Mouse (Mus musculus) C2C12 (cell line): ENCODE measurements around the gene Akr1c6.

Source experiments
- CEBPB ChIP-seq: IDR thresholded peaks from one replicate; pipeline ENCODE4 v1.6.1; 2011; ENCODE audit warnings: low read depth, mild to moderate bottlenecking, control low read depth, moderate library complexity
- CTCF ChIP-seq: IDR thresholded peaks from one replicate; pipeline ENCODE4 v1.5.1; 2011; ENCODE audit not compliant: control insufficient read depth, insufficient read depth, insufficient read length
- MYOG ChIP-seq: IDR thresholded peaks from one replicate; pipeline ENCODE4 v1.6.1; 2011; ENCODE audit not compliant: control insufficient read depth, insufficient read length; ENCODE audit errors: extremely low read depth
- USF1 ChIP-seq: IDR thresholded peaks from one replicate; pipeline ENCODE4 v1.6.1; 2011; ENCODE audit warnings: low read depth, mild to moderate bottlenecking, control low read depth, moderate library complexity

- TF ChIP-seq CTCF, result no peak
- TF ChIP-seq MYOG, result no peak
- TF ChIP-seq CEBPB, result no peak
- TF ChIP-seq USF1, result no peak
Observed at GRCm38 (mm10) chr13:4384918-4385317, 49.2 kb upstream of the Akr1c6 start.
